Mouse (Mus musculus) testis, adult 2 months (tissue): ENCODE measurements around the gene Ncapg.

Experiments
- CTCF ChIP-seq: fragments of 200-500 bp; IDR thresholded peaks from 2 replicates; pipeline ENCODE4 v1.5.1; 2012; ENCODE audit warnings: low read depth, mild to moderate bottlenecking, inconsistent platforms, low read length, moderate library complexity; ENCODE audit not compliant: control insufficient read depth, insufficient read depth, insufficient replicate concordance
- POLR2A ChIP-seq: fragments of 200-500 bp; IDR thresholded peaks from 2 replicates; pipeline ENCODE4 v1.6.1; 2012; ENCODE audit warnings: low read depth, mild to moderate bottlenecking, inconsistent platforms, low read length, moderate library complexity; ENCODE audit not compliant: control insufficient read depth

DNA sequence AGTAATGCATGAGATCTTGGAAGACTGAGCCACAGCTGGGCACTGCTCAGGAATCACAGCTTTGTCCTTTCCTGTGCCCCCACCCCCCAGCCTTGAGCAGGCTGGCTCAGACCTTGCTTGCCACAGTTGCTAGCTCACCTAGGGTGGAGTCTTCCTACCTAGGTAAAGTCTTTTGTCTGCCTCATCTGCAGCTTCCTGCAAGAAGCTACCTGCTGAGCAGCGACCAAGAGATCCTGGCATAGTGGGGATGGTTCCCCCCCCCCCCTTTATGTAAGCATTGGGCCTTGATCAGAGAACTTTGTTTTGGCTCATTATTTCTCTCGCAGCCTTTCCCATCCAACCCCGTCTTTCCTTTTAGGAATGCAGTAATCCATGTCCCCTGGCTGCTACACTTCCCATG is 48.2 kb upstream of the Ncapg start:
- TF ChIP-seq POLR2A (no peak), CTCF (no peak)
